Mouse (Mus musculus) limb, embryonic 14.5 days (tissue): ENCODE data around the gene Senp7. TPM values are rescaled to one million over a fixed set of nuclear protein-coding genes. Genes with fewer than 3 reads are reported as not detected.
"Not testable (repeated sequence)": the region's sequence is repeated elsewhere in the genome, so short reads cannot be mapped to it uniquely, and the experiment has no call there.

Source experiments
- ATAC-seq: fragments of 200-750 bp; cut with Nextera tagmentation; 2 replicates; pipeline ENCODE4 v1.8.0; 2017; ENCODE audit warnings: low read depth, moderate number of reproducible peaks, moderate TSS enrichment; ENCODE audit not compliant: low FRiP score
- DNase-seq: peaks from one replicate; pipeline ENCODE4 v3.0.0-alpha.2; 2015; ENCODE audit warnings: low spot score
- H3K27ac ChIP-seq: fragments of 300-500 bp; sonication (generic); replicated peaks from 2 replicates; pipeline ENCODE4 v1.5.1; 2014; ENCODE audit warnings: low read depth, mild to moderate bottlenecking, low read length, moderate library complexity, mixed read lengths
- H3K27me3 ChIP-seq: fragments of 300-500 bp; sonication (generic); 2 replicates; pipeline ENCODE4 v1.6.1; 2014; ENCODE audit warnings: low read length, mixed read lengths; ENCODE audit not compliant: control insufficient read depth, insufficient read depth
- H3K36me3 ChIP-seq: fragments of 300-500 bp; sonication (generic); 2 replicates; pipeline ENCODE4 v1.6.1; 2014; ENCODE audit warnings: mild to moderate bottlenecking, low read length, moderate library complexity, mixed read lengths; ENCODE audit not compliant: control insufficient read depth, insufficient read depth
- H3K4me1 ChIP-seq: fragments of 300-500 bp; sonication (generic); 2 replicates; pipeline ENCODE4 v1.6.1; 2014; ENCODE audit warnings: antibody characterized with exemption, low read length, mixed read lengths; ENCODE audit not compliant: control insufficient read depth, insufficient read depth
- H3K4me2 ChIP-seq: fragments of 300-500 bp; sonication (generic); replicated peaks from 2 replicates; pipeline ENCODE4 v1.6.1; 2014; ENCODE audit warnings: low read depth, mild to moderate bottlenecking, low read length, moderate library complexity; ENCODE audit not compliant: severe bottlenecking
- H3K4me3 ChIP-seq: fragments of 300-500 bp; sonication (generic); replicated peaks from 2 replicates; pipeline ENCODE4 v1.5.1; 2014; ENCODE audit warnings: low read length
- H3K9ac ChIP-seq: fragments of 300-500 bp; sonication (generic); 2 replicates; pipeline ENCODE4 v1.6.1; 2014; ENCODE audit warnings: mild to moderate bottlenecking, low read depth, low read length, moderate library complexity; ENCODE audit not compliant: severe bottlenecking
- H3K9me3 ChIP-seq: fragments of 300-500 bp; sonication (generic); 2 replicates; pipeline ENCODE4 v1.6.1; 2016; ENCODE audit warnings: low read length; ENCODE audit not compliant: control insufficient read depth
- POLR2A ChIP-seq: fragments of 200-500 bp; IDR thresholded peaks from 2 replicates; pipeline ENCODE4 v1.8.0; 2012; ENCODE audit warnings: inconsistent platforms, mild to moderate bottlenecking, moderate library complexity, borderline replicate concordance; ENCODE audit not compliant: insufficient read depth, insufficient read length; ENCODE audit errors: extremely low read depth
- WGBS: fragments of 180-500 bp; shearing (Covaris S2); extraction: QIAGEN DNeasy Blood & Tissue Kit; methylation state at CpG from one replicate; pipeline ENCODE4 v1.1.7; 2014; 5-methylcytosine and 5-hydroxymethylcytosine counted together
- polyA plus RNA-seq, 2 experiments: library from polyadenylated mRNA; depleted of rRNA in 1 of 2; stranded (reverse) in 1 of 2; unstranded in 1 of 2; fragments of >200 nt; fragmentation: Nextera tagmentation in 1 of 2; extraction: Ambion mirVana in 1 of 2; gene quantifications; 2 replicates each; pipeline versions ENCODE4 v1.2.1 to v1.2.3; 2012 to 2014

Gene Senp7
- polyA plus RNA-seq (2012; rRNA removed) (25.3 and 27.6 TPM in 2 replicates), polyA plus RNA-seq (2014; fragmentation: Nextera tagmentation; extraction: Ambion mirVana) (34.5 and 37.3 TPM in 2 replicates)

DNA sequence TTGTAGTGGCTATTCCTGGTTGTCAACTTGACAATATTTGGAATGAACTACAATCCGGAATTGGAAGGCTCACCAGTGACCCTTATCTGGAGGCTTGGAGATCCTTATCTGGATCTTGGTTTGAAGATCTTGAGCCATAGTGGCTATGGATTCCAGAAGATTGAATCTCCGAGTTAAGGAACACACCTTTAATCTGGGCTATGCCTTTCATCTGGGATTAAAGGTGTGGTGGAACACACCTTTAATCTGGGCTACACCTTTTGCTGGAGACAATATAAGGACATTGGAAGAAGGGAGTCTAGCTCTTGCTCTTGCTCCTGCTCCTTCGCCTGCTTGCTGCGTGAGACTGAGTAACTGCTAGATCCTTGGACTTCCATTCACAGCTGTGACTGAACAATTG is at the start of gene Senp7:
Gene Senp7, plus strand, starts transcription at position 301 of the 400 bp plus-strand sequence.
- WGBS, result no CpG with 5 or more reads among the region's 4 CpGs
- not testable (repeated sequence) for H3K36me3 ChIP-seq, DNase-seq

GRCm38 (mm10) chr16:56006798-56007197 is 41.3 kb upstream of the Senp7 start:
- Histone ChIP-seq H3K4me1 (no peaks in the 10 kb centered on the region), H3K27ac (no peak overlapping the region), H3K27me3 (no peaks in the 10 kb centered on the region), H3K9me3 (no peaks in the 10 kb centered on the region), H3K36me3 (peaks cover 48% of the 10 kb centered on the region), H3K4me2 (no peak overlapping the region), H3K4me3 (no peak overlapping the region), H3K9ac (no peak overlapping the region)
- WGBS, result 95% methylated on average over 11 of the region's 11 CpGs
- ATAC-seq (no peak), DNase-seq (no peak)
- TF ChIP-seq POLR2A, result no peak

More for the DNA sequence above, at the start of gene Senp7:
- H3K27ac ChIP-seq, H3K4me3 ChIP-seq, ATAC-seq, H3K4me1 ChIP-seq, H3K4me2 ChIP-seq, H3K27me3 ChIP-seq, H3K9ac ChIP-seq, H3K9me3 ChIP-seq: not testable (repeated sequence)

DNA sequence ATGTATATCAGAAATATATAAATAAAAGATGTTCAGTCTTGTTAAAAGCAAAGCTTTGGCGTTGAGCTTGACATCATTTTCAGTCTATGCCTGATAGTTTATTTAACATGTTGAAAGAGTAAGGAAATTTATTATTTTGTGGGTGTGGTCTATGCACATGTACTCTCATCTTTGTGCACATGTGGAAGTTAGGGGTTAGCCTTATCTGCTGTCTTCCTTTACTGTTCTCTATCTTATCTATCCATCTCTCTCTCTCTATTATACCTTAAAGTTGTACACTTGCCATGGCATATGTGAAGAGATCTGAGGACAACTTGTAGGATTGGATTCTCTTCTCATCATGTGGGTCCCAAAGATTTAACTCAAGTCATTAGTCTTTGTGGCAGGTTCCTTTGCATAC is 39.3 kb upstream of the Senp7 start:
- H3K9me3 ChIP-seq, result no peaks in the 10 kb centered on the region
- TF ChIP-seq POLR2A, result no peak
- no peak overlapping the region for H3K9ac ChIP-seq
- no peak overlapping the region for H3K4me3 ChIP-seq
- 92% methylated on average over 1 of the region's 1 CpGs for WGBS
- no peak overlapping the region for H3K27ac ChIP-seq
- no peaks in the 10 kb centered on the region for H3K4me1 ChIP-seq
- no peaks in the 10 kb centered on the region for H3K27me3 ChIP-seq
- no peak for DNase-seq
- peaks cover 37% of the 10 kb centered on the region for H3K36me3 ChIP-seq
- ATAC-seq, result no peak
- no peak overlapping the region for H3K4me2 ChIP-seq

DNA sequence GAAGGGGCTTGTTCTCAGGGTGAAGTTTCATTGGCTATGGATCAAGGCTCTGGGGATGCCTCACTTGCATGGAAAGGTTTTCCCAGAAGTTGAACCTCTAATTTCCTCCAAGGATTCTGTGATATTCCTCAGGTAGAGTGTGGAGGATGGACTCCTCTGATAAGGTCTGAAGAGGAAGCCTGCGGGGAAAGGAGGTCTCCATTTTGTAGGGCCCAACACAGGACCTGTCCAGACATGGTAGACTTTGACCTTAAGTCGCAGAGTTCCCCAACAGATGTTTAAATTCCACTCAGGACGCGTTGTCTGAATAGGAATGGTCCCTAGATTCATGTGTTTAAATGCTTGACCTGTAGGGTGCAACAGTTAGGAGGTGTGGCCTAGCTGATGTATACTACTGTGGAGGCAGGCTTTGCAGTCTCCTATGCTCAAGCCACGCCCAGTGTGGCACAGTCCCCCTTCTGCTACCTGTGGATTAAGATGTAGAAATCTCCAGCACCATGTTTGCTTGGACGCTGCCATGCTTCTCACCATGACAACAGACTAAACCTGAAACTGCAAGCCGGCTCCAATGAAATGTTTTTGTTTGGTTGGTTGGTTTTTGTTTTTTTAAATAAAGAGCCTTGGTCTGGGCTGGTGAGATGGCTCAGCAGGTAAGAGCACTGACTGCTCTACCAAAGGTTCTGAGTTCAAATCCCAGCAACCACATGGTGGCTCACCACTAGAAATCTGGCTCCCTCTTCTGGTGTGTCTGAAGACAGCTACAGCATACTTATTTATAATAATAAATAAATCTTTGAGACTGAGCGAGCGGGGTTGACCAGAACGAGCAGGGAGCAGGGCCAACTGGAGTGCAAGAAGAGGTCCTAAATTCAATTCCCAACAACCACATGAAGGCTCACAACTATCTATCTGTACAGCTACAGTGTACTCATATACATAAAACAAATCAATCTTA is 35.1 kb upstream of the Senp7 start:
- no peak overlapping the region for H3K27ac ChIP-seq
- no peaks in the 10 kb centered on the region for H3K27me3 ChIP-seq
- no peaks in the 10 kb centered on the region for H3K9me3 ChIP-seq
- no peak for TF ChIP-seq POLR2A
- H3K9ac ChIP-seq, result no peak overlapping the region
- no peak overlapping the region for H3K4me3 ChIP-seq
- no peaks in the 10 kb centered on the region for H3K4me1 ChIP-seq
- peaks cover 24% of the 10 kb centered on the region for H3K36me3 ChIP-seq
- ATAC-seq, result no peak
- 87% methylated on average over 10 of the region's 10 CpGs for WGBS
- DNase-seq, result no peak
- H3K4me2 ChIP-seq, result no peak overlapping the region

DNA sequence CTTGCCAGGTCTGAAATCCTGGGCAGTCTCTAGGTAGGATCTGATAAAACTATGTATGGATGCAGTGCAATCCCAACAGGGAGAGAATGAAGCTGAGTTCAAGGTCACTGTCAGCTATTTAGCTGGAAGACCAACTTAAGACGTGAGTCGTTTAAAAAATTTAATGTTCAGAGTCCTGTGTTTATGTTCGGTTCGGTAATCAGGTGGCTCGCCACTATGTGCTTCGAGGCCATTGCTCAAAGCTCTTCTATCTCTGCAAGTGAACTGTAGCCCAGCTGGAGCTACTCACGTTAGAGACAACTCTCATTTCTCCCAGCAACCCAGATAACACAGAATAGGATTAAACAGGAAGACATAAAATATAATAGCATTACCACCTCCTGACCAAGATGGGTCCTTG is 34.1 kb upstream of the Senp7 start:
- Histone ChIP-seq H3K36me3 (peaks cover 34% of the 10 kb centered on the region), H3K4me2 (no peak overlapping the region), H3K27me3 (no peaks in the 10 kb centered on the region), H3K4me3 (no peak overlapping the region), H3K4me1 (no peaks in the 10 kb centered on the region), H3K9me3 (no peaks in the 10 kb centered on the region), H3K9ac (no peak overlapping the region), H3K27ac (no peak overlapping the region)
- 78% methylated on average over 7 of the region's 7 CpGs for WGBS
- ATAC-seq (no peak), DNase-seq (no peak)
- no peak for TF ChIP-seq POLR2A
